Mouse (Mus musculus) lung, postnatal 14 days (tissue): ENCODE results near the gene Hist2h2bb.
"Not testable (repeated sequence)": the region's sequence is repeated elsewhere in the genome, so short reads cannot be mapped to it uniquely, and the experiment has no call there.

ENCODE experiments used
- DNase-seq: peaks from one replicate; pipeline ENCODE4 v3.0.0; 2021

The Hist2h2bb gene

GRCm38 (mm10) chr3:96266132-96266710 lies 3.3 kb upstream of the Hist2h2bb start:
- DNase-seq = no peak

DNA sequence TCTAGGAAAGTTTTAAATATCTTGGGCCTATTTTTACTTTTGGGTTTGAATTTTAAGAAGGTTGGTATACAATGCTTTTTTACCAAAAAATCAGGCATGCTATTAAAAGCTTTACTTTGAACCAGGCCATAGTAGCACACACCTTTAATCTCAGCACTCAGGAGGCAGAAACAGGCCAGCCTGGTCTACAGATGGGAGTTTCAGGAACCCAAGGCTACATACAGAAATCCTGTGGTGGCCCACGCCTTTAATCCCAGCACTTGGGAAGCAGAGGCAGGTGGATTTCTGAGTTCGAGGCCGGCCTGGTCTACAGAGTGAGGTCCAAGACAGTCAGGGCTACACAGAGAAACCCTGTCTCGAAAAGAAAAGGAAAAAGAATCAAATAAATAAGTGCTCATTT lies 2.0 kb upstream of the Hist2h2bb start:
- DNase-seq = no peak

- peak; percentile 78 for DNase-seq
Measured at GRCm38 (mm10) chr3:96268051-96268775, 1.3 kb upstream of the Hist2h2bb start, which contains the start of gene Hist2h3b. Gene Hist2h3b (plus strand): TSS chr3:96268654.

GRCm38 (mm10) chr3:96268776-96269378 lies 675 bp upstream of the Hist2h2bb start:
- DNase-seq = not testable (repeated sequence)

- DNase-seq = no peak
Measured at GRCm38 (mm10) chr3:96273591-96274465, 4.3 kb downstream of the Hist2h2bb start.

DNA sequence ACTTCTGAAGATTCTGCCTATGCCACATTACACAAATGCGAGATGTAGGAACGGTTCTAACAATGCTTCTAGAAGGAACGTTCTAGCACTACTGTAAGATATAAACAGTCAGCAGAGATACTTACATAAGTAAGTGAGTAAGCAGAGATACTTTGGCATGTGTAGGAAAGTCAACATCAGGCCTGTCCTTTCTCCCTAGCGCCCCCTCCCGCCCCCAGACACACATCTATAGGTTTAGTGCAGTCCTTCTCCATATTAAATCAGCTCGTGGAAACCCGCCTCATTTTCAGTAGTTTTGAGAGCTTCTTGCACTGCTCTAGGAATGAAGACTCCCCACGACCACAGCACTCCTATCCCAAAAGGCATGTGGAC lies 7.9 kb downstream of the Hist2h2bb start:
- no peak for DNase-seq

GRCm38 (mm10) chr3:96277800-96278624 lies 8.5 kb downstream of the Hist2h2bb start:
- peak; percentile 92 for DNase-seq

DNA sequence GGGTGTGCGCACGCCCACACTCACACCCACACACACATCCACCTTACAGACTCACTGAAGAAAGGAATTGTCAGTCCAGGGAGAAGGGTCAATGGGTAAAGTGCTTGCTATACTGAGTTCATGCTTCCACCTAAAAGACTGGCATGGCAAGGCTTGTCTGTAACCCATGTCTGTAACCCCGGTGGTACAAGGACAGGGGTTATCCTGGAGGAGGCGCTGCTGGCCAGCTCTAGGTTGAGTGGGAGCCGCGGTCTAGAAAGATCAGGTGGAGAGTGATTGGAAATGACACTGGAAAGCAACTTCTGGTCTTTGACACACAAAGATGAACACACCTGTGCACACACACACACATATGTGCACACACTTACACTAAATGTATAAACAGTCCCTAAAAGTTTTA lies 11.1 kb downstream of the Hist2h2bb start:
- no peak for DNase-seq

- peak; percentile 28 for DNase-seq
Measured at GRCm38 (mm10) chr3:96284457-96284856, 14.9 kb downstream of the Hist2h2bb start.

DNA sequence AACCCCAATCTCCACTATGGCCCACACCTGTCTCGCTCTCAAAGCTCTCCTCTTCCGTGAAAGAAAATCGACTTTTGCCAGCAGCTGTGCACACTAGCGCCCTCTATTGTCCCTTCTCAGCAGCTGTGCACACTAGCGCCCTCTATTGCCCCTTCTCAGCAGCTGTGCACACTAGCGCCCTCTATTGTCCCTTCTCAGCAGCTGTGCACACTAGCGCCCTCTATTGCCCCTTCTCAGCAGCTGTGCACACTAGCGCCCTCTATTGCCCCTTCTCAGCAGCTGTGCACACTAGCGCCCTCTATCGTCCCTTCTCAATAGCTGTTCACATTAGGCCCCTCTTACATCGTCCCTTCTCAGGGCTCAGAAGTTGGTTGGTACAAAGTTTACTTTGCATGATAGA lies 17.8 kb downstream of the Hist2h2bb start:
- not testable (repeated sequence) for DNase-seq

DNA sequence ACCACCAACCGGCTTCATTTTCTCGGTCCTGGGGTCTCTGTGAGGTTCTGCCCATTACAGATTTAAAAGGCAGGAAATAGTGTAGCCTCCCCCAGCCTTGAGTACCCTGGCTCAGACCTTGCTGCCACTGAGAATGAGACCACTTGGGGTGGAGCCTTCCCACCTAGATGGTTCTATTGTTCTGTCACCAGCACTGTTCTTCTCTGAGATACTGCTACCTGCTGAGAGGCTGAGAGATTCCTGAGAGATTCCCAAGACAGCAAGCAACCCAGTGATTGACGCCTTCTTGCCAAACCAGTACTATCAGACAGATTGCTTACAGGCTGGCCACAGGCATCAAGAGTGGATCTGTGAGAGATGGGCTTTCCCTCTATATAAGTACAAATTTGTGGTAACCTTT lies 19.6 kb downstream of the Hist2h2bb start:
- no peak for DNase-seq

GRCm38 (mm10) chr3:96290727-96291126 lies 21.2 kb downstream of the Hist2h2bb start:
- not testable (repeated sequence) for DNase-seq

DNA sequence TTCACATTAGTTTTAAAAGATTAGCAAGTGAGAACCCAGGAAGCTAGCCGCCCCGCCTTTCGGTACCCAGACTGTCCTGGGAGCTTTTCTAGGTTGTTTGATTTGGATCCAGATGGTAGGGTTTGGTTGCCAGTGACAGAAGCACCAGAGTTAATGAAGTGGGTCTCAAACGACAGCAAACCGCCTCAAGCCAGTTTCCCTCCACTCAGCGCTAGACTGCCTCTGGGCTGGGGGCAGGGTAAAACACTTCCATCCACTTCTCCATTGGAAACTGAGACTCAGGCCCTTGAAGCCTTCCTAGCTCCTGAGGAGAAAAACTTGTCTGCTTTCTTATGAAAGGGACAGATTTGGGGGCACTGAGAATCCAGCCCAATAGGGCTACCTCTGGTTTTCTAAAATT lies 23.1 kb downstream of the Hist2h2bb start:
- no peak for DNase-seq

- DNase-seq = no peak
Measured at GRCm38 (mm10) chr3:96293368-96293767, 23.8 kb downstream of the Hist2h2bb start.

DNA sequence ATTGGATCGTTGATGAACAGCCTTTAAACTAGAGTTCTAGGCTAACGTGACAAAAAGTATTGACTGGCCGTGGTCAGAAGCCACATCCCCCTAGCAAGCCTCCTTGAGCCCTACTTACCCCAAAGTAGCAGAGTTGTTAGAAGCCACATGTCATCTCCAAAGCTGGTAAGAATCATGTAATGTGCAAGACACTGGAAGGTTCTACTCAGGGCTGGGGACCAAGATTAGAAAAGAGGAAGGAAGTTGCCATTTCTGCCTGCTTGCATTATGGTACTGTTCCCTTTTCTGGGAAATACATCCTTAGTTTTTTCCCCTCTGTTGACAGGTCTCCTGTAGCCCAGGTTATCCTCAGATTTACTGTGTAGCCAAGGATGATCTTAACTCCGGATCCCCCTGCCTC lies 24.2 kb downstream of the Hist2h2bb start, which contains the start of gene Fcgr1:
Gene Fcgr1 (minus strand): TSS at position 183 of the 400 bp plus-strand sequence.
- DNase-seq = no peak

GRCm38 (mm10) chr3:96298360-96298759 lies 28.8 kb downstream of the Hist2h2bb start:
- no peak for DNase-seq

GRCm38 (mm10) chr3:96299562-96299961 lies 30.0 kb downstream of the Hist2h2bb start:
- no peak for DNase-seq

- peak; percentile 21 for DNase-seq
Measured at GRCm38 (mm10) chr3:96300706-96301529, 31.4 kb downstream of the Hist2h2bb start.

DNA sequence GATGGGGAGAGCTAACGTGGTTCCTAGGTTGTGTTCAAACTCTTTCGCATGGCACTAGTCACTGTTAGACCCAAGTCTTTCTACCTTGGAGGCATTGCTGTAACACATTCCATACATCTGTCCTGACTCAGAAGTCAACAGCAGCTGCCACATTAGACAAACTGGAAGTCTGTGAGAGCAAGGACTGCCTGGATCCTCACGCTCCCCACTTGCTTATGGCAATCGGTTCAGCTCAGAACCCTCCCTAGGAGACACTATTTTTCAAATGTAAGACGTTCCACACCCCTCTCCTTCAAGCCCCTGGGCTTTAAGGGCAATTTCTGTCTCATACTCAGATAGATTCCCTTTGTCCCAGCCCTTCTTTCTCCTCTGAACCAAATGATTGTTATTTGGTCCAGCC lies 32.5 kb downstream of the Hist2h2bb start:
- DNase-seq = no peak

- no peak for DNase-seq
Measured at GRCm38 (mm10) chr3:96306506-96306905, 37.0 kb downstream of the Hist2h2bb start.

GRCm38 (mm10) chr3:96309441-96309840 lies 39.9 kb downstream of the Hist2h2bb start:
- no peak for DNase-seq
